Mouse (Mus musculus) CH12.LX (cell line): ENCODE data around the gene Stat2. TPM values are rescaled to one million over a fixed set of nuclear protein-coding genes. Genes with fewer than 3 reads are reported as not detected.

Experiments
- DNase-seq: peaks from one replicate; pipeline ENCODE4 v3.0.0-alpha.2; 2013; ENCODE audit errors: extremely low read depth
- H3K27ac ChIP-seq: 2 replicates; pipeline ENCODE4 v1.5.1; 2012; ENCODE audit warnings: low read depth, mild to moderate bottlenecking, control low read depth, moderate library complexity; ENCODE audit not compliant: insufficient read depth
- H3K27me3 ChIP-seq: replicated peaks from 2 replicates; pipeline ENCODE3; 2012; ENCODE audit warnings: inconsistent platforms
- H3K36me3 ChIP-seq, 2 experiments: replicated peaks in 1 of 2; 2 replicates each; pipeline versions ENCODE3 to v1.6.1; 2012; ENCODE audit warnings: inconsistent platforms in 1 of 2, low read length in 1 of 2, mild to moderate bottlenecking in 1 of 2, mixed read lengths in 1 of 2, moderate library complexity in 1 of 2; ENCODE audit not compliant: control insufficient read depth in 1 of 2, insufficient read depth in 1 of 2
- H3K4me1 ChIP-seq, 2 experiments: 2 replicates each; pipeline ENCODE4 v1.6.1; 2012; ENCODE audit warnings: inconsistent platforms in 1 of 2, moderate library complexity in 1 of 2; ENCODE audit not compliant: insufficient read depth in 2 of 2, control insufficient read depth in 1 of 2
- H3K4me2 ChIP-seq: 2 replicates; pipeline ENCODE4 v1.6.1; 2012; ENCODE audit warnings: low read depth, mild to moderate bottlenecking, control low read depth; ENCODE audit not compliant: poor library complexity, insufficient read depth, severe bottlenecking
- H3K4me3 ChIP-seq, 3 experiments: fragments of 150-350 bp in 1 of 3; sonication (generic) in 1 of 3; replicated peaks in 1 of 3; 2 replicates each; pipeline versions ENCODE3 to v1.5.1; 2011 to 2012; ENCODE audit warnings: low read depth in 2 of 3, low read length in 2 of 3, mild to moderate bottlenecking in 2 of 3, moderate library complexity in 2 of 3, control low read depth in 1 of 3, improper control_type of control experiment in 1 of 3, inconsistent platforms in 1 of 3, mixed read lengths in 1 of 3; ENCODE audit not compliant: poor library complexity in 1 of 3
- H3K79me2 ChIP-seq: replicated peaks from 2 replicates; pipeline ENCODE4 v1.6.1; 2012; ENCODE audit warnings: mild to moderate bottlenecking, moderate library complexity; ENCODE audit not compliant: control insufficient read depth, poor library complexity, insufficient read depth, severe bottlenecking; ENCODE audit errors: extremely low read depth
- H3K9ac ChIP-seq: 2 replicates; pipeline ENCODE4 v1.6.1; 2012; ENCODE audit warnings: low read depth, mild to moderate bottlenecking, control low read depth, moderate library complexity; ENCODE audit not compliant: insufficient read depth
- H3K9me3 ChIP-seq: replicated peaks from 2 replicates; pipeline ENCODE3; 2012; ENCODE audit warnings: low read length, inconsistent platforms, mixed read lengths
- CHD1 ChIP-seq: IDR thresholded peaks from 2 replicates; pipeline ENCODE4 v1.6.1; 2012; ENCODE audit warnings: low read depth, low read length, improper control_type of control experiment, inconsistent platforms
- CTCF ChIP-seq, 2 experiments: IDR thresholded peaks in 1 of 2; conservative IDR thresholded peaks in 1 of 2; 2 replicates each; pipeline ENCODE4 v1.5.1; 2011 to 2012; ENCODE audit warnings: low read depth in 2 of 2, low read length in 2 of 2, improper control_type of control experiment in 1 of 2, inconsistent platforms in 1 of 2, mild to moderate bottlenecking in 1 of 2, moderate library complexity in 1 of 2
- E2F4 ChIP-seq: IDR thresholded peaks from 2 replicates; pipeline ENCODE4 v1.6.1; 2011; ENCODE audit warnings: low read depth, low read length, improper control_type of control experiment; ENCODE audit not compliant: insufficient replicate concordance
- ELF1 ChIP-seq: IDR thresholded peaks from 2 replicates; pipeline ENCODE4 v1.6.1; 2014; ENCODE audit warnings: low read depth, mild to moderate bottlenecking, inconsistent platforms, low read length, improper control_type of control experiment
- EP300 ChIP-seq: IDR thresholded peaks from 2 replicates; pipeline ENCODE4 v1.6.1; 2011; ENCODE audit warnings: low read length, improper control_type of control experiment
- HCFC1 ChIP-seq: IDR thresholded peaks from 2 replicates; pipeline ENCODE4 v1.6.1; 2012; ENCODE audit warnings: low read depth, mild to moderate bottlenecking, inconsistent platforms, low read length, improper control_type of control experiment
- JUND ChIP-seq: conservative IDR thresholded peaks from 2 replicates; pipeline ENCODE4 v1.6.1; 2011; ENCODE audit warnings: low read depth, low read length, improper control_type of control experiment
- MXI1 ChIP-seq: IDR thresholded peaks from 2 replicates; pipeline ENCODE4 v1.6.1; 2011; ENCODE audit warnings: mild to moderate bottlenecking, low read depth, low read length, improper control_type of control experiment
- MYC ChIP-seq: IDR thresholded peaks from 2 replicates; pipeline ENCODE4 v1.6.1; 2011; ENCODE audit warnings: low read depth, mild to moderate bottlenecking, improper control_type of control experiment, low read length
- NELFE ChIP-seq: IDR thresholded peaks from 2 replicates; pipeline ENCODE4 v1.6.1; 2011; ENCODE audit warnings: low read depth, low read length, improper control_type of control experiment
- NRF1 ChIP-seq: IDR thresholded peaks from 2 replicates; pipeline ENCODE4 v1.6.1; 2014; ENCODE audit warnings: low read depth, mild to moderate bottlenecking, inconsistent platforms, low read length, improper control_type of control experiment, moderate library complexity
- PAX5 ChIP-seq: IDR thresholded peaks from 2 replicates; pipeline ENCODE4 v1.6.1; 2012; ENCODE audit warnings: low read length, inconsistent platforms, mixed read lengths
- SIN3A ChIP-seq: IDR thresholded peaks from 2 replicates; pipeline ENCODE4 v1.6.1; 2012; ENCODE audit warnings: low read length, improper control_type of control experiment, inconsistent platforms
- TCF12 ChIP-seq: IDR thresholded peaks from 2 replicates; pipeline ENCODE4 v1.6.1; 2014; ENCODE audit warnings: low read depth, mild to moderate bottlenecking, inconsistent platforms, low read length, improper control_type of control experiment
- UBTF ChIP-seq: IDR thresholded peaks from 2 replicates; pipeline ENCODE4 v1.6.1; 2012; ENCODE audit warnings: low read depth, mild to moderate bottlenecking, inconsistent platforms, low read length, improper control_type of control experiment, moderate library complexity
- ZKSCAN1 ChIP-seq: IDR thresholded peaks from 2 replicates; pipeline ENCODE4 v1.6.1; 2012; ENCODE audit warnings: low read depth, inconsistent platforms, low read length, improper control_type of control experiment, borderline replicate concordance
- ZMIZ1 ChIP-seq: IDR thresholded peaks from 2 replicates; pipeline ENCODE4 v1.6.1; 2012; ENCODE audit warnings: low read depth, mild to moderate bottlenecking, inconsistent platforms, low read length, improper control_type of control experiment
- ZNF384 ChIP-seq: IDR thresholded peaks from 2 replicates; pipeline ENCODE4 v1.6.1; 2012; ENCODE audit warnings: low read depth, low read length, improper control_type of control experiment, inconsistent platforms
- dilution Hi-C: fragments of 300-500 bp; cut with MboI; formaldehyde crosslinking; loops from 2 replicates; pipeline ENCODE4 v1.14.3; 2020; ENCODE audit warnings: low sequenced_read_pairs; ENCODE audit not compliant: extremely low pct_unique_long_range_greater_than_20kb, extremely low pct_ligation_motif_present
- in situ Hi-C: fragments of 300-500 bp; cut with MboI; formaldehyde crosslinking; loops from 3 replicates; pipeline ENCODE4 v1.14.3; 2019; ENCODE audit warnings: low sequenced_read_pairs, low pct_ligation_motif_present, low pct_unique_long_range_greater_than_20kb, mixed read lengths
- polyA plus RNA-seq: library from polyadenylated mRNA; unstranded; fragments of >175 nt; gene quantifications from 2 replicates; pipeline ENCODE4 v1.2.1, GENCODE M21; 2012; ENCODE audit warnings: low read depth; ENCODE audit not compliant: insufficient read length
- total RNA-seq, 2 experiments: library from RNA; depleted of rRNA; stranded (reverse); fragments of 300-350 nt in 1 of 2; fragments of >200 nt in 1 of 2; gene quantifications; 2 replicates each; pipeline ENCODE4 v1.2.3; 2012 to 2014

Stat2 gene
- total and polyA plus RNA-seq, 3 experiments = 3.3 to 14.6 (median 12.5) TPM

DNA sequence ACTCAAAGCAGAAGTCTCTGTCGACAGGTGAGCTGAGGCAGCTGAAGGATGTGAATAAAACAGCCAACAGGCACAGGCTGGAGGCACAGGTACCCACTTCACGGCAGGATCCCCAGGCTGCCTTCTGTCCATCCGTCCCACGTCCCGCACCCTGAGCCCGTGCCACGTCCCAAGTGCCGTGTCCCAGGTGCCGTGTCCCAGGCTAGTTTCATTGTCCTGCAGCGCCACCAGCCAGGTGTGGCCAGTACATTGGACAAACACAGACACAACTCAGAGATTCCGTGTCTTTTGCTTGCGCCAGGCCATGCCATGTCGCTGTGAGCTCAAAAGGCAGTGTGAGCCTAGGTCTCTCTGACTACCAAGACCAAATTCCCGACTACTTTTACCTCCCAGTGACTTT, 11.3 kb downstream of the Stat2 start:
- dilution Hi-C loops = no loop called here
- Histone ChIP-seq H3K79me2 (no peaks in the 10 kb centered on the region), H3K27me3 (no peaks in the 10 kb centered on the region), H3K4me2 (no peak overlapping the region), H3K27ac (no peak overlapping the region), H3K9me3 (no peaks in the 10 kb centered on the region), H3K4me3 (no peak overlapping the region), H3K36me3 (peaks cover 70 to 95% of the 10 kb centered on the region in 2 experiments), H3K4me1 (peaks cover 0 to 22% of the 10 kb centered on the region in 2 experiments; a peak in 2 of 4 replicates), H3K9ac (no peak overlapping the region)
- no peak for TF ChIP-seq ZKSCAN1
- TF ChIP-seq ELF1 = no peak
- no peak for TF ChIP-seq UBTF
- no peak for TF ChIP-seq TCF12
- TF ChIP-seq MXI1 = no peak
- no peak for TF ChIP-seq MYC
- no peak for TF ChIP-seq SIN3A
- TF ChIP-seq ZNF384 = no peak
- no peak for TF ChIP-seq ZMIZ1
- DNase-seq = no peak
- in situ Hi-C loops = no loop called here

DNA sequence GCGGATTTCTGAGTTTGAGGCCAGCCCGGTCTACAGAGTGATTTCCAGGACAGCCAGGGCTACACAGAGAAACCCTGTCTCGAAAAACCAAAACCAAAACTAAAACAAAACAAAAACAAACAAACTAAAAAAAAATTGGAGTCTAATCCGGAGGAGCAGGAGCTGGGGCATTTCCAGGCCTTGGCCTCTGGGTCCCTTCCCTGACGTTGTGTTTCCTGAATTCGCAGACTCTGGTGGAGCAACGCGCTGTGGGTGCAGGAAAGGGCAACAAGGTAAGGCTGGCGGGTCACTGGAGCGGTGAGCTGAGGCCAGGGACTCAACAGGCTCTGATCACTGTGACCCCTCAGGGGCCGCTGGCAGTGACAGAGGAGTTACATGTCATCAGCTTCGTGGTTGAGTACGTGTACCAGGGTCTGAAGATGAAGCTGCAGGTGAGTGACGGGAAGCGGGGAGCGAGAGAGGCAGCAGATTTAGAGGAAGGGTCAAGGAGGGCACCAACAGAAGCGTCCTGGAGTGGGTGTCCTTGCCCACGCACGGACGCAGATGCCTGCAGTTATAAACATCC, 12.6 kb downstream of the Stat2 start:
- peaks cover 70 to 90% of the 10 kb centered on the region in 2 experiments for H3K36me3 ChIP-seq
- dilution Hi-C loops = no loop called here
- no peaks in the 10 kb centered on the region for H3K27me3 ChIP-seq
- peaks cover 0 to 27% of the 10 kb centered on the region in 2 experiments; a peak in 2 of 4 replicates for H3K4me1 ChIP-seq
- TF ChIP-seq PAX5 (no peak), UBTF (no peak), ZMIZ1 (no peak), EP300 (no peak), NRF1 (no peak), E2F4 (no peak), SIN3A (no peak), JUND (no peak), NELFE (no peak), CHD1 (no peak), CTCF (conservative IDR thresholded peaks at IDR 0.05 in 1 of 2, IDR thresholded peaks at IDR 0.05 in 1 of 2; ENCODE audit: low read depth in 2 of 2, low read length in 2 of 2) (no peak), HCFC1 (no peak)
- H3K4me2 ChIP-seq = no peak overlapping the region
- H3K4me3 ChIP-seq = no peak overlapping the region
- H3K9ac ChIP-seq = no peak overlapping the region
- no peaks in the 10 kb centered on the region for H3K9me3 ChIP-seq
- in situ Hi-C loops = no loop called here
- no peak for DNase-seq
- no peaks in the 10 kb centered on the region for H3K79me2 ChIP-seq
- H3K27ac ChIP-seq = no peak overlapping the region
